In genomic region chr8:124677486-124677885, GRCm38 (mm10) we compare ENCODE assay signal across 8 mouse cellular contexts. TPM values are rescaled to one million over a fixed set of nuclear protein-coding genes. Genes with fewer than 3 reads are reported as not detected.
DNase-seq lines count a peak whose midpoint lies in the region; ATAC-seq and TF ChIP-seq lines count a peak whose summit lies in the region.

No protein-coding gene starts in this region.

- peak; percentile 48 for ATAC-seq in lung, postnatal 0 days

- H3K9ac ChIP-seq in lung, postnatal 0 days (replicated peaks; ENCODE audit: low read depth), result no peak overlapping the region

- TF ChIP-seq CTCF in lung, postnatal 0 days (IDR thresholded peaks at IDR 0.05), result peak; percentile 98

- intact Hi-C loops in heart, postnatal 36 days (cut with DNase I), result loop anchor here (1.0 to 5.0 kb wide), 2 partner anchors 60 to 150 kb away; no protein-coding TSS in a partner anchor

- no peaks in the 10 kb centered on the region for H3K36me3 ChIP-seq in lung, postnatal 0 days (ENCODE audit: insufficient read depth, low read length)

- no peak overlapping the region for H3K4me3 ChIP-seq in lung, postnatal 0 days (ENCODE audit: low read depth, low read length)

- H3K4me1 ChIP-seq in lung, postnatal 0 days (ENCODE audit: insufficient read depth, low read depth, low read length), result no peaks in the 10 kb centered on the region

- 44% methylated on average over 12 of the region's 12 CpGs for WGBS in lung, postnatal 0 days

- H3K9me3 ChIP-seq in lung, postnatal 0 days (ENCODE audit: low read length), result no peaks in the 10 kb centered on the region

- TF ChIP-seq EP300 in lung, postnatal 0 days (IDR thresholded peaks at IDR 0.05), result no peak

- no peak overlapping the region for H3K27ac ChIP-seq in lung, postnatal 0 days (ENCODE audit: low read length)

- DNase-seq in NIH3T3 (ENCODE audit: low read depth), result peak; percentile 97
- peak; percentile 97 for DNase-seq in cerebellum, adult 9-10 months
- peak; percentile 72 for DNase-seq in forelimb bud, embryonic 11.5 days (ENCODE audit: low read depth, low spot score)
- DNase-seq in heart, postnatal 36 days, result peak; percentile 78 to 79
- DNase-seq in layer of hippocampus, adult 9-10 months (ENCODE audit: low spot score), result peak; percentile 88
- DNase-seq in lung, postnatal 0 days (ENCODE audit: low spot score), result peak; percentile 94
- DNase-seq in retina, adult 2 months (ENCODE audit: low read depth, low spot score), result peak; percentile 64
- peak; percentile 50 for DNase-seq in urinary bladder, adult 2 months (ENCODE audit: low spot score)

- H3K4me2 ChIP-seq in lung, postnatal 0 days (replicated peaks; ENCODE audit: low read depth, low read length), result no peak overlapping the region

- no peaks in the 10 kb centered on the region for H3K27me3 ChIP-seq in lung, postnatal 0 days (replicated peaks; ENCODE audit: insufficient read depth, low read length)

RNA-seq across cellular contexts. Expression of gene 2310022B05Rik, which starts 14.3 kb away (rescaled TPM):
- 10 to 100 TPM; 68.7 to 73.6 TPM for total RNA-seq in heart, postnatal 36 days (2021)
- 25.2 and 26.0 TPM in 2 replicates for polyA plus RNA-seq in lung, postnatal 0 days (2015; fragmentation: Nextera tagmentation; extraction: Ambion mirVana)
- 42.1 and 45.9 TPM in 2 replicates for polyA plus RNA-seq in urinary bladder, adult 2 months (2012; rRNA removed)

RNA-seq across cellular contexts. Expression of gene Ttc13, which starts 44.3 kb away (rescaled TPM):
- 10 to 100 TPM; 16.7 to 17.4 TPM for total RNA-seq in heart, postnatal 36 days (2021)
- polyA plus RNA-seq in lung, postnatal 0 days (2015; fragmentation: Nextera tagmentation; extraction: Ambion mirVana), result 24.0 and 30.7 TPM in 2 replicates
- polyA plus RNA-seq in urinary bladder, adult 2 months (2012; rRNA removed), result 18.2 and 19.1 TPM in 2 replicates

RNA-seq across cellular contexts. Expression of gene Arv1, which starts 44.5 kb away (rescaled TPM):
- 1 to 10 TPM; 3.6 to 5.6 TPM for total RNA-seq in heart, postnatal 36 days (2021)
- polyA plus RNA-seq in lung, postnatal 0 days (2015; fragmentation: Nextera tagmentation; extraction: Ambion mirVana), result 14.6 and 15.0 TPM in 2 replicates
- 11.7 and 15.4 TPM in 2 replicates for polyA plus RNA-seq in urinary bladder, adult 2 months (2012; rRNA removed)
